Mouse (Mus musculus): ENCODE data around the gene Ugt3a2. TPM values are rescaled to one million over a fixed set of nuclear protein-coding genes. Genes with fewer than 3 reads are reported as not detected.

The Ugt3a2 gene
- polyA plus RNA-seq (2012; rRNA removed): 486 and 522 TPM in 2 replicates

DNA sequence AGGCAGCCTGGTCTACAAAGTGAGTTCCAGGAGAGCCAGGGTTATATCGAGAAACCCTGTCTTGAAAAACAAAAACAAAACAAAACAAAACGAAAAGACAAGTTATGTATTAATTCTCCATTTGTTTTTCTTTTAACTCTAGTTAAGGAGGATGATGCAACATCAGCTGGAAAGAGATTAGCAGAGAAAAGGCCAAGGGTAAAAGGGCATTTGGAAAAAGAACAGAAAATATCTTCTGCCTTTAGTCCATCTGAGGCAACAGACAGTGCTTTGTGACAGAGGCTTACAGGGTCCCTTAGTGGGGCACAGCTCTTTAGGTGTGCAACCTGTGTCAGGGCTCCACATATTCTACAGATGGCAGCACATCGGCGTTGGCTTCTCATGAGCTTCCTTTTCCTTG is at the start of gene Ugt3a2:
Gene Ugt3a2 (plus strand): TSS at position 210 of the 400 bp plus-strand sequence.
- Histone ChIP-seq H3K4me3 (ENCODE audit: insufficient read depth, low read depth, low read length) (peak within 1 kb of the TSS; percentile 62), H3K36me3 (ENCODE audit: control insufficient read depth, insufficient read depth, low read length) (no peaks in the 10 kb centered on the region), H3K4me1 (ENCODE audit: control insufficient read depth, insufficient read depth, low read length) (peaks cover 3% of the 10 kb centered on the region; the same call in 1 of the 2 replicates), H3K27ac (ENCODE audit: insufficient read depth, low read depth, low read length) (peak within 1 kb of the TSS; percentile 91), H3K27me3 (replicated peaks; ENCODE audit: control insufficient read depth, insufficient read depth, low read length) (no peaks in the 10 kb centered on the region)
- no peak for TF ChIP-seq POLR2A (IDR thresholded peaks at IDR 0.05; ENCODE audit: low read depth, low read length)
- no peak for TF ChIP-seq CTCF (conservative IDR thresholded peaks at IDR 0.05; ENCODE audit: insufficient read depth, insufficient read length, low read depth, low read length)
- peak; percentile 83 for DNase-seq
- 60% methylated on average over 4 of the region's 4 CpGs for WGBS

DNA sequence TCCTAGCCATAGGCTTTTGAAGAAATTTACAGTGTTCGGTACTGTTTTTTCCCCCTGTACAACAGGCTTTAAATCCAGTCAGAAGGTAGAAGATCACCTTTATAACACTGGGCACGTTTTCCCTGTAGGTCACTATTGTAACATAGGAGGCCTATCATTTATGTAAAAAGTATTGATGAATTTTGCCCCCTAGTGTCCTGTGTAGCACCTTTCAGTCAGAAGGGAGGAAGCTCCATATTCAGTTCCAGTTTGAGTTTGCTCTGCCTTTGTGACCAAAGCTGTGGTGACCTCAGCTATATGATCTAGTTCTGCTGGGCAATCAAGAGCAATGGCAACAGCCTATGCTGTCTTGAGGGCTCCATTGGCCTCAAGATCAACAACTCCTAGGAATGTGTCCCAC is 45.7 kb upstream of the Ugt3a2 start:
- Histone ChIP-seq H3K27me3 (replicated peaks; ENCODE audit: control insufficient read depth, insufficient read depth, low read length) (no peaks in the 10 kb centered on the region), H3K27ac (ENCODE audit: insufficient read depth, low read depth, low read length) (no peak overlapping the region), H3K4me3 (ENCODE audit: insufficient read depth, low read depth, low read length) (no peak overlapping the region), H3K4me1 (ENCODE audit: control insufficient read depth, insufficient read depth, low read length) (no peaks in the 10 kb centered on the region; the same call in 1 of the 2 replicates), H3K36me3 (ENCODE audit: control insufficient read depth, insufficient read depth, low read length) (no peaks in the 10 kb centered on the region)
- 55% methylated on average over 2 of the region's 2 CpGs for WGBS
- DNase-seq: no peak
- TF ChIP-seq POLR2A (IDR thresholded peaks at IDR 0.05; ENCODE audit: low read depth, low read length): no peak
- no peak for TF ChIP-seq CTCF (conservative IDR thresholded peaks at IDR 0.05; ENCODE audit: insufficient read depth, insufficient read length, low read depth, low read length)

DNA sequence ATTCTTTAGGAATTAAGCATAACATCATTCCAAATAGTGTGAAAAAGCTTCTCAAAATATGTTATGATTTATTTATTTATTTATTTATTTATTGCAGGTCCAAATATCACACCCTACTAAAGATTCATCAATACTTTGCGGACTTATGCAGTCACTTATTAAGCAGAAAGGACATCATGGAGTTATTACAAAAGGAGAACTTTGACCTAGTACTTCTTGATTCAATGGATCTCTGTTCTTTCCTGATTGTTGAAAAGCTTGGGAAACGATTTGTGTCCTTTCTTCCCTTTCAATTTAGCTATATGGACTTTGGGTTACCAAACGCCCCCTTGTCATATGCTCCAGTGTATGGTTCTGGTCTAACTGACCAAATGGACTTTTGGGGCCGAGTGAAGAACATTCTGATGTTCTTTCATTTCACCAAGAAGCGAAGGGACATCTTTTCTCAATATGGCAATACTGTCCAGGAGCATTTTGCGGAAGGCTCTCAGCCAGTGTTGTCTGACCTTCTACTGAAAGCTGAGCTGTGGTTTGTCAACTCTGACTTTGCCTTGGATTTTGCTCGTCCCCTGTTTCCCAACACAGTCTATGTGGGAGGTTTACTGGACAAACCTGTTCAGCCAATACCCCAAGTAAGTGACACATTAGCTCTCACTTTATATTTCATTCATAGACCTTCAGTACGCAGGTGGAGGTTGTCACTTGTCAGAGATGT is 29.2 kb upstream of the Ugt3a2 start:
- no peaks in the 10 kb centered on the region for H3K27me3 ChIP-seq (replicated peaks; ENCODE audit: control insufficient read depth, insufficient read depth, low read length)
- WGBS: 76% methylated on average over 8 of the region's 8 CpGs
- no peak for DNase-seq
- H3K36me3 ChIP-seq (ENCODE audit: control insufficient read depth, insufficient read depth, low read length): no peaks in the 10 kb centered on the region
- H3K27ac ChIP-seq (ENCODE audit: insufficient read depth, low read depth, low read length): no peak overlapping the region
- no peaks in the 10 kb centered on the region for H3K4me1 ChIP-seq (ENCODE audit: control insufficient read depth, insufficient read depth, low read length)
- H3K4me3 ChIP-seq (ENCODE audit: insufficient read depth, low read depth, low read length): no peak overlapping the region
- TF ChIP-seq CTCF (conservative IDR thresholded peaks at IDR 0.05; ENCODE audit: insufficient read depth, insufficient read length, low read depth, low read length) (no peak), POLR2A (IDR thresholded peaks at IDR 0.05; ENCODE audit: low read depth, low read length) (no peak)

DNA sequence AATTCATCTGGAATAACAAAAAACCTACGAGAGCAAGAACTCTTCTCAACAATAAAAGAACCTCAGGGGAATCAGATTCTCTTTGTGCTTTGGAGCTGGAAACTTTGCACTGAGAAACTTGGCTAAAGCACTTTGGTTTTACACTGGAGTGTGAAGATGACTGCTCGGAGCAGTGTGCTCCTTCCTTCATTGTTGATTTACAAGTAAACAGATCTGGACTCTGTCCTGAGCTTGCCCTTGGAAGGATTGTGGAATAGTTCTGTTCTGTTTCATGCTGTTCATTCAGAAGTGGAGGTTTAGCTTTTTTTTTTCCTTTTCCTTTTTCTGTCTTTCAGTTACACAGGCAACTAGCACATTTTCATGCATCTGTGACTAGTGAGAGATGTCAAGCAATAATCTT is 754 bp upstream of the Ugt3a2 start:
- TF ChIP-seq CTCF (conservative IDR thresholded peaks at IDR 0.05; ENCODE audit: insufficient read depth, insufficient read length, low read depth, low read length) (no peak), POLR2A (IDR thresholded peaks at IDR 0.05; ENCODE audit: low read depth, low read length) (no peak)
- Histone ChIP-seq H3K27ac (ENCODE audit: insufficient read depth, low read depth, low read length) (peak overlapping the region; percentile 91), H3K36me3 (ENCODE audit: control insufficient read depth, insufficient read depth, low read length) (no peaks in the 10 kb centered on the region), H3K27me3 (replicated peaks; ENCODE audit: control insufficient read depth, insufficient read depth, low read length) (no peaks in the 10 kb centered on the region), H3K4me3 (ENCODE audit: insufficient read depth, low read depth, low read length) (no peak overlapping the region), H3K4me1 (ENCODE audit: control insufficient read depth, insufficient read depth, low read length) (peaks cover 3% of the 10 kb centered on the region; the same call in 1 of the 2 replicates)
- DNase-seq: peak; percentile 86
- WGBS: 44% methylated on average over 2 of the region's 2 CpGs

DNA sequence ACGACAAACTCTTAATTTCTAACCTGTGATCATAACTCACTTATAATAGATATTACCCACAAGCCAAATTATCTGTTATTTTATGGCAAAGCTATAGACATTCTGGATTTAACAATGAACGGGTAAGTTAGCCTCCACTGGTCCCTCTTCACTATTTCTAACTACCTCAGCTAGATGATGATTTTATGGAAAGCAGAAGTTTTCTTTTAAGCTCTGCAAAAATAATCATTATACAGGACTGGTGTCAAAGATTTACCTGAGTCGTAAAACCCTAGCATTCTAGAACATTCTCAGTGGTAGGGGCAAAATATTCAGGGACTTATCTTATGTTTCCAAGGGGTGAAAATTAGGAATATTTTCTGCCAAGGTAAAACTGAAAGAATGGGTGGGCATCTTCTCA is 1.3 kb downstream of the Ugt3a2 start:
- TF ChIP-seq CTCF (conservative IDR thresholded peaks at IDR 0.05; ENCODE audit: insufficient read depth, insufficient read length, low read depth, low read length): no peak
- TF ChIP-seq POLR2A (IDR thresholded peaks at IDR 0.05; ENCODE audit: low read depth, low read length): no peak
- Histone ChIP-seq H3K27me3 (replicated peaks; ENCODE audit: control insufficient read depth, insufficient read depth, low read length) (no peaks in the 10 kb centered on the region), H3K36me3 (ENCODE audit: control insufficient read depth, insufficient read depth, low read length) (no peaks in the 10 kb centered on the region), H3K4me3 (ENCODE audit: insufficient read depth, low read depth, low read length) (peak overlapping the region; percentile 50; the same call in 1 of the 2 replicates), H3K27ac (ENCODE audit: insufficient read depth, low read depth, low read length) (peak overlapping the region; percentile 89), H3K4me1 (ENCODE audit: control insufficient read depth, insufficient read depth, low read length) (peaks cover 3% of the 10 kb centered on the region; the same call in 1 of the 2 replicates)
- DNase-seq: peak; percentile 59
- WGBS: 45% methylated on average over 3 of the region's 3 CpGs

DNA sequence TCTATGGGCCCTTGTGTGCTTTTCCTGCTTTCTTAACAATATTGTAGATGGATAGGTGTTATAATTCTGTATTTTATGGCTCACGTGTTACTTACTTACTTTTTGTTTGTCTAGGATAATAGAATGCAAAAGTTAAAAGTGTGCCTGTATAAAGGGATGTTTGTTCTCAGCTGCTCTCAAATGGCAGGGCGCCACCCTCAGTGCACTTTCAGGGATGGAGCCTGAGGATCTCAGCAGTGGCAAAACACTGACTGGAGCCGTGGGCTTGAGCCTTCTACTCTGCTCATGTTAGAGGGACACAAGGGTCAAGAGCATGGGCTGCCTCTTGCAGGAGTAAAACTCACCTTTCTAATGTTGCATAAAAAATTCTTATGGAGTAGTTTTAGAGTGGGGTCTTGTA is 1.7 kb downstream of the Ugt3a2 start:
- peak overlapping the region; percentile 89 for H3K27ac ChIP-seq (ENCODE audit: insufficient read depth, low read depth, low read length)
- H3K36me3 ChIP-seq (ENCODE audit: control insufficient read depth, insufficient read depth, low read length): no peaks in the 10 kb centered on the region
- H3K27me3 ChIP-seq (replicated peaks; ENCODE audit: control insufficient read depth, insufficient read depth, low read length): no peaks in the 10 kb centered on the region
- 41% methylated on average over 3 of the region's 3 CpGs for WGBS
- DNase-seq: peak; percentile 50
- H3K4me3 ChIP-seq (ENCODE audit: insufficient read depth, low read depth, low read length): peak overlapping the region; percentile 50
- TF ChIP-seq POLR2A (IDR thresholded peaks at IDR 0.05; ENCODE audit: low read depth, low read length) (no peak), CTCF (conservative IDR thresholded peaks at IDR 0.05; ENCODE audit: insufficient read depth, insufficient read length, low read depth, low read length) (peak; percentile 17; the same call in 1 of the 2 replicates)
- peaks cover 3% of the 10 kb centered on the region; the same call in 1 of the 2 replicates for H3K4me1 ChIP-seq (ENCODE audit: control insufficient read depth, insufficient read depth, low read length)

DNA sequence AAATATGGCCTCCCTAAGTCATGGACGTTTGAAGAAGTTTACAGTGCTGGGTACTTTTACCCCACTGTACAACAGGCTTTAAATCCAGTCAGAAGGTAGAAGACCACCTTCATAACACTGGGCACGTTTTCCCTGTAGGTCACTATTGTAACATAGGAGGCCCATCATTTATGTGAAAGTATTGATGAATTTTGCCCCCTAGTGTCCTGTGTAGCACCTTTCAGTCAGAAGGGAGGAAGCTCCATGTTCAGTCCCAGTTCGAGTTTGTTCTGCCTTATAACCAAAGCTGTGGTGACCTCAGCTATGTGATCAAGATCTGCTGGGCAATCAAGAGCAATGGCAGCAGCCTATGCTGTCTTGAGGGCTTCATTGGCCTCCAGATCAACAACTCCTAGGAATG is 13.4 kb downstream of the Ugt3a2 start:
- no peak for DNase-seq
- WGBS: 40% methylated on average over 3 of the region's 3 CpGs
- TF ChIP-seq POLR2A (IDR thresholded peaks at IDR 0.05; ENCODE audit: low read depth, low read length) (no peak), CTCF (conservative IDR thresholded peaks at IDR 0.05; ENCODE audit: insufficient read depth, insufficient read length, low read depth, low read length) (no peak)
- no peaks in the 10 kb centered on the region; the same call in 1 of the 2 replicates for H3K36me3 ChIP-seq (ENCODE audit: control insufficient read depth, insufficient read depth, low read length)
- no peaks in the 10 kb centered on the region for H3K27me3 ChIP-seq (replicated peaks; ENCODE audit: control insufficient read depth, insufficient read depth, low read length)
- H3K27ac ChIP-seq (ENCODE audit: insufficient read depth, low read depth, low read length): no peak overlapping the region
- H3K4me1 ChIP-seq (ENCODE audit: control insufficient read depth, insufficient read depth, low read length): no peaks in the 10 kb centered on the region
- H3K4me3 ChIP-seq (ENCODE audit: insufficient read depth, low read depth, low read length): no peak overlapping the region

Measured in kidney, adult 2 months (tissue).